Mouse (Mus musculus): ENCODE measurements around the gene 1700013F07Rik.
"Not testable (repeated sequence)": the region's sequence is repeated elsewhere in the genome, so short reads cannot be mapped to it uniquely, and the experiment has no call there.

The 1700013F07Rik gene

DNA sequence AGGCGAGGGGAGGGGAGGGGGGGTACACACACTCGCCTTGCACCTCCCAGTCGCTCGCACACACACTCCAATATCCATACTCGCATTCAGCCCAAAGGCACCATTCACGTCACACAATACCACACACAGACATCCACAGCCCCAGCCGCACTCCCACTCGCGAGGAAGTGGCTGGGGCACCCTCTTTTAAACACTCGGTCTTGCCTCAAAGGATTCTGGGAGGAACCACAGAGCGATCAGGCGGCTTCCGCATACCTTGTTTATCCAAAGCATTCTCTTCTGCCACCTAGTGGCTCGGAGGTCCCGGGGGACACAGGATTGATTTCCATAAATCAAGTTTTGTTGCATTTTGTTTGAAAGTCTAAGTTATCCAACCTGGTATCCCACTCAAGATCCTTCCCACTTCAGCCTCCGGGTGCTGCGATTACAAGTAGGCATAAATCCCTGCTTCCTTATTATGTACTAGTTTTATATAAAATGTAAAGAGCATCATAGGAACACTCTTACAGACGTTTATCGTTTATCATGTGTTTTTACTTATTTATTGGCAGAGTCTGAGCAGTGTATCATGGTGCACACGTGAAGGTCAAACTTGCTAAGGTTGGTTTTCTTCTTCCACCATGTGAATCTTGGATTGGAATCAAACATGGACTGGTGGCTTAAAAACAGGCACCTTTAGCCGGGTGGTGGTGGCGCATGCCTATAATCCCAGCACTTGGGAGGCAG lies 20.8 kb downstream of the 1700013F07Rik start:
- DNase-seq, result peak; percentile 95

DNA sequence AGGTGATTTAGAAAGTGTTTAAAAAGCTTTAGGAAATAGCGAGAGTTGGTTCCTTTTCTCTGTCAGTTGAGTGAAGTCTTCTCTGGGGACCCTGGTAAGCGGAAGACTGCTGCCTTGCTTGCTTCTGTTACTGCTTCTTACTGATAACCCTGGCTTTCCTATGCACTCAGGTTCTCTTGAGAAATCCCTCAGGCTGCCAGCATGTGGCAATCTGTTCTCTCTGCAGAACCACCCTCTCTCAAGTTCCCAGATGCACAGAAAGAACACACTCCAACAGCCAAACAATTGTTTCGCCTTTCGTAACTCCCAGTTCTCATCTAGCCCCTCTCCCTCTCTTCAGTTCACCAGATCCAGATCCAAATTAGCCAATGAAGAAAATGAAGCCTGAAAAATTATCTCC lies 23.9 kb downstream of the 1700013F07Rik start:
- no peak for DNase-seq

DNA sequence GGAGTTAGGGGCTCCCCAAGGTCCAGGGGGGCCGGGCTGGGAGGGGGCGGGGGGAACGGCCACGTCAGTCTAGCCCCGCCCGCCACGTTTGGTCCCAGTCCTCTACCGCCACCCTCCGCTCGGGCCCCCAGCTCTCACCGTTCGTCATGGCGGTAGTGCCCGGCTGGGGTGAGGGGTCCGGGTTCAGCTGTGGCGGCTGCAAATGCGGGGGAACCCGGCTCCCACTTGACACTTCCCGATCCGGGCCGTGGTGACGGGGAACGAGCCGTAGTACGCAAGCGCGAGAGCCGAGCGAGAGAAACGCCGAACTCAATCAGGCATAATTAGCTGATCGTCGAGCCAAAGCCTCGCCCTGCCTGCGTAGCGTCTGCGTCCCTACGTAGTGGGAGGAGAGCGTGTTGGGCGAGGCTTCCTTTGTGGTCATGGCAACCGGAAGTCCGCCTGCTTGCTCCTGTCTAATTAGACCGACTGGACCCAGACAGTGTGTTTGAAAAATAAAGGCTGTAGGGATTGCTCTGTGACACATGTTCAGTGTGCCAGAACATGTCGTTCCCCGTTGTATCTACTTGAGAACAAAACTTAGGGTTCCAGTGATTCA lies 28.3 kb downstream of the 1700013F07Rik start, which contains the start of gene Tmem167b:
Gene Tmem167b (minus strand): TSS at position 334 of the 598 bp plus-strand sequence.
- DNase-seq, result peak; percentile 98

DNA sequence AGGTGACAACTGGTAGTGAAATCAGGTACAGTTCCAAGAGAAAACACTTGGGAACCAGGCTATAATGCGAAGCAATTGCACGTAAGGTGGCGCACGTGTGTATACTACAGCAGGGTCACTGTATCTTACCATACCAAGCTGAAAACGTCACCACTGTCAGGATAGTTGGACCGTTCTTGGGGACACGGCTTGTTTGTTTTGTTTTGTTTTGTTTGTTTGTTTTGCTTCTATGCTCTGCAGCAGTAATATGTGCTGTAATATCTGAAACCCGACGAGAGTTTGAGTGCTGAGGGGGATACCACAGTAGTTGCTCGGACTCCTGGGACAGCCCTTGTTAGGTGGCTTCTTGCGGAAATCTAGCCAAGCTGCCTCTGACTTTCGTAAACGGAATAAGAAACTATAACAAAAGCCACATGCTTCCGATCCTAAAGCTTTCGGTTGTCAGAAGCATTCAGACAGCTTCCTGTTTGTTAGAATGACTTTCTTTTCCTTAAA lies 28.9 kb downstream of the 1700013F07Rik start:
- DNase-seq, result no peak

DNA sequence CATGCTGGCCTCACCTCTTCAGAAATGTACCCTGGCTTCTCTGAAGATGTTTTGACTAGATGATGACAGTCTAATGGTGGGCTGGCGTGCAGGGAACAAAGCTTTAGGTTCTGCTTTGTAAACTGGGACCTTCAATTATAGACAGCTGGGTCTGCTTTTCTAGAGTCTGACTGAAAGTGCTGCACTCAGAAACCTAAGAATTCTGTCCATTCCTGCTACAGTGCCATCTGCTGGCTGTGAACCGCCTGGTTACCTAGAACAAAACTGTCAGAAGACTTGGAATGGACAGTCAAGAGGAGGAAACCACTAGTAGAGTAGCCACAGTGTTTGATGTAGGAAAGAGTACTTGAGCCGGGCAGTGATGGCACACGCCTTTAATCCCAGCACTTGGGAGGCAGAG lies 29.4 kb downstream of the 1700013F07Rik start:
- DNase-seq, result peak; percentile 80

DNA sequence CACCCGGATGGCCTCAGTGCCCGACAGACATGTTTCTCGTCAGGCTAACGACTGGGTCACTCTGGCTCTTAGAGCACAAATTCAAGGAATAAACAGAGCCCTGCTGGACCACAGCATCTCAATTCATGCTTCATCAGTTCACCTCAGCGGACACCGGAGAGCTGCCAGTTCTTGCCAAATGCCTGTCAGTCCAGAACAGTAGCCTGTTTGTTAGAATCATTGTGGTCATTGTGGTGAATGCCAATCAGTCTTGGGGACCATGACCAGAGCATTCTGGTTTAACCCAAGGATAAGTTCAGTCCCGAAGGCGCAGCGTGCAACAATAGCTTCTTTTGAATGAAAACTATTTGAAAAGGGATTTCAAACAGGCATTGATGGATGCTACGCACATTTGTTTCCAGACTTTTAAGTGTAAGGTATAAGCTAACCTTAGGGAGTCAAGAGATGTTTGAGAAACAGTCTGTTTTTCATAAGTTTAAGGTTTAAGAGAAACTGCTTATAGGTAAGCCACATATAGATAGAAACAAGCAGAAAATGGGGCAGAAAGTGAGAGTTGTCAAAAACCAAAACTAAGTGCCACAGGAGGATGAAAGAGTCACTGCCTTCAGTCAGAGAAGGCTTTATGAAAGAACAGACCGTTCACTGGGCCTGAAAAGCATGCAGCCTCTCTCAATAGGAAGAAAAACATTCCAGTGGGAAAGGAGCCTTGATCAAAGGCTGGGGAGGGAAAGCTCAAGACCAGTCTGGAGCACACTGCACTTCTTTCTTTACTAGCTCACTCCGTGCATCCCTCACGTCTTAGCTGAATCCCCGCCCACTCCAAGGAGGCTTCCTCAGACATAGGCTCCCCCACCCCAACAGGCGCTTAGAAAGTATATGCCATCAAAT lies 34.3 kb downstream of the 1700013F07Rik start:
- no peak for DNase-seq

DNA sequence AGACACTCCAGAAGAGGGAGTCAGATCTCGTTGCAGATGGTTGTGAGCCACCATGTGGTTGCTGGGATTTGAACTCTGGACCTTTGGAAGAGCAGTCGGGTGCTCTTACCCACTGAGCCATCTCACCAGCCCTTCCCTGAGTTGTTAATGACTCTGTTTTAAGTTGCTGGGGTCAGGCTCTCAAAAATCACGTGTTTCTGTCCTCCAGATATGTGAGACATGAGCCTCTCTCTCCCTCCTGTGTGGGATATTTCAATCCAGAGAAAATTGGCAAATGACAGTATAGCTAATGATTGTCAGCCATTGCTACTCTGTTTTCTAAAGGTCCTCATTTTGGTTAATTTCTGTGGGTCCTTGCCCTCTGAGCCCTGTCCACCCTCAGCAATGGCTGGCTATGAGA lies 35.7 kb downstream of the 1700013F07Rik start:
- not testable (repeated sequence) for DNase-seq

DNA sequence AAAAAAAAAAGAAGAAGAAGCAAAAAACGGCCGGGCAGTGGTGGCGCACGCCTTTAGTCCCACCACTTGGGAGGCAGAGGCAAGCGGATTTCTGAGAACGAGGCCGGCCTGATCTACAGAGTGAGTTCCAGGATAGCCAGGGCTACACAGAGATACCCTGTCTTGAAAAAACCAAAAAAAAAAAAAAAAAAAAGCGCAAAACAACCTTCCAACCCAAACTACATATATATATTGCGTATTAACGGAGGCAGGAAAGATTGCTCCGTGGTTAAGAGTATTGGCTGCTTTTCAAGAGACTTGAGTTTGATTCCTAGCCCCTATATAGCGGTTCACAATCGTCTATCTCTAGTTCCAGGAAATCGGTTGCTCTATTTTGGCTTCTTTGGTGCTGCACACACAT lies 36.9 kb downstream of the 1700013F07Rik start:
- no peak for DNase-seq

DNA sequence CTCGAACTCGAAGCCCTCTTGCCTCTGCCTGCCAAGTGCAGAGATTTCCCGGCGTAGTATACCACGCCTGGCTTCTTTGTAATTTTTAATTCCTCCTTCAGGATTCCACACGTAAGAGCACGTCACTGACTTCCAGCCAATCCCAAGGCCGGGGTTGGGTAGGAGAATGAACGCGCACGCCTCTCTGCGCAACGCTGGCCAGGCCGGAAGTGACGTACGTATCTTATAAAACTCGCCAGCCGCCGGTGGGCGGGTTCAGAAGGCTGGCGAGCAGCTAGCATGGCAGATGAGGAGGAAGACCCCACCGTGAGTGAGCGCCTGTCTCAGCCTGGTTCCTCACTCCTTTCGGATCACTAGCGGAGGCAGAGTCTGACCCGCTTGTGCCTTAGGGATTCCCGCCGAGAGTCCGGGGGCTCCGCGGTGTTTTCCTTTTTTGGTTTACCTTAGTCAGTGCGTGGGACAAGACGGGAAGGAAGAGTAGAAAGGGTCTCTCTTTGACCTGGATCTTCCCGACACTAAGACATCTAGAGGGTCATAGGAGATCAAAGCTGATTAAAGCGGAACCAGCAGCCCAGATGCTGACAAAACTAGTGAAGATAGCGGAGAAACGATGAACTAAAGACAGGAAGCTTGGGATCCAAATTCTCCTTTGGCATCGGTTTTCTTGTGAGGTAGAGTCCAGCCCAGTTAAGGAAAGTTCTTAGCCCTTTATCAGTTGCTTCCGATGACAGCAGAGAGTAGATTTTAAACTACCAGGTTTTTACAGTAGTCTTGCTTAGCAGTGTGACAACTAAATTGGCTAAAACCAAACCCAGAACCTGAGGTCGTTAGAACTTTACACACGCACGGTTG lies 37.7 kb downstream of the 1700013F07Rik start, which contains the start of gene Taf13:
Gene Taf13 (plus strand): TSS at position 256 of the 852 bp plus-strand sequence.
- DNase-seq, result peak; percentile 98

DNA sequence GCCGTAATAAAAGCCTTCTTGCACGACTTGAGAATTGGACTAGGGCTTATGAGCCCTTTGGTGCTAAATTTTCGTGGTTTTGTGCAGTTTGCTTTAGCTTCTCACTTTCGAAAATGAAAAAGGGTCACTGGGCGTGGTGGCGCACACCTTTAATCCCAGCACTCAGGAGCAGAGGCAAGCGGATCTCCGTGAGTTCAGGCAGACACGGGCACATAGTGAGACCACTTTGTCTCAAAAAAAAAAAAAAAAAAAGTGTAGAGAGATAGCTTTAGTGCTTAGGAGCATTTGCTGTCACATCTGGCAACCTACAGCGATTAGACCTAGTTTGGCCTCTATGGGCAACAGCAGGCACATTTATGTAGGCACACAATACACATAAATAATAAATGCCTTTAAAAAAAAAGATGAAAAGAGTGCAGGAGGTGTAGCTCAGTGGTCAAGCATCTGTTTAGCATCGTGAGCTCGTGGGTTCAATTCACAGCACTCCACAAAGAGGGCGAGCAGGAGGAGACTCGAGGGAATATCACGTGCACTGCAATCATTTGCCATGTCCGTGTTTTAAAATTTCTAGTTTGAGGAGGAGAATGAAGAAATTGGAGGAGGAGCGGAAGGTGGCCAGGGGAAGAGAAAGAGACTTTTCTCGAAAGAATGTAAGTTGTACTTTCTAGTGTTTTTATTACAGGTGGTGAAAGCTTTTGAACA lies 38.5 kb downstream of the 1700013F07Rik start:
- no peak for DNase-seq

DNA sequence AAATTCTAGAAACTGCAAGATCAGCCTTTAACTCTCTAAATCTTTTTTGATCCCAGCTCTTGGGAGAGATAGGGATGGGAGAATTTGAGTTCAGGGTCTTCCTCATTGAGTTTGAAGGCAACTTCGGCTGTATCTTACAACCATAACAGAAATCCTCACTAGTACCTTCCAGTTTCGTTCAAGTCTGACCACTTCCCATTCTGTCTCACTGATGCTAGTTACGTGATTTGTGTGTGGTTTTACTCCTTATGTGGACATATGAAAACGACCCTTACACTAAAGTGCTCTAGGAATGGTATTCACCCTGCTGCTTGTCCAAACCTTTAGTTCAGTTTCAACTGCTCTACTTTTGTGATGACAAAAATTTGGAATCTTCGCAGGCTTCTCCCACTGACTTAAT lies 40.1 kb downstream of the 1700013F07Rik start:
- no peak for DNase-seq

DNA sequence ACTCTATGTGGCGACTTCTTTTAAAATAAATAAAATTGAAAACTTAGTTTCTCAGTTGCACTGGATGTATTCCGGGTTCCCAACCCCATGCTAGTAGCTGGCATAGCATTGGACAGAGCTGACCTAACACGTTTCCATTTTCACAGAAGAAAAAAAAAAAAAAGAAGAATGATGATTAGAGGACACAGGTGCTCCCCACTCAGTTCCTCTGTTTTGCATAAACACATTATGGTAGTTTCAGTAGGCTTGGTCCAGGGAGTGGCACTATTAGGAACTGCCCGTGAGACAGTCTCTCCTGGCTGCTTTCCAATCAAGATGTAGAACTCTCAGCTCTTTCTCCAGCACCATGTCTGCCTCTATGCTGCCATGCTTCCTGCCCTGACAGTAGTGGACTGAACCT lies 50.6 kb downstream of the 1700013F07Rik start:
- no peak for DNase-seq

DNA sequence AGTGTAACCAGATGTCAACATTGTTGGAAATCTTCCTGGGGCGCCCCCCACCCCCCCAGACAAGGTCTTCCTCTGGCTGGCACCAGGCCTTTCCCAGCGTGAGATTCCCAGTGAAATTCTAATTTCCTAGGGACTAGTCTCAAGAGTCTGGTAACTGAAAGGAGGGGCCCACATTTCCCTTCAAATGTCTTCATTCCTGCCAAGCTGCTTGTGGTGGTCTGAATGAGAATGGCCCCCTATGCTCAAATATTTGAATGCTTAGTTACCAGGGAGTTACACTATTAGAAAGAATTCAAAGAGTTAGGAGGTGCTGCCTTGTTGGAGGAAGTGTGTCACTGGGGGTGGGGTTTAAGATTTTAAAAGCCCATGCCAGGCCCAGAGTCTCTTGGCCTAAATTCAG lies 54.5 kb downstream of the 1700013F07Rik start:
- no peak for DNase-seq

DNA sequence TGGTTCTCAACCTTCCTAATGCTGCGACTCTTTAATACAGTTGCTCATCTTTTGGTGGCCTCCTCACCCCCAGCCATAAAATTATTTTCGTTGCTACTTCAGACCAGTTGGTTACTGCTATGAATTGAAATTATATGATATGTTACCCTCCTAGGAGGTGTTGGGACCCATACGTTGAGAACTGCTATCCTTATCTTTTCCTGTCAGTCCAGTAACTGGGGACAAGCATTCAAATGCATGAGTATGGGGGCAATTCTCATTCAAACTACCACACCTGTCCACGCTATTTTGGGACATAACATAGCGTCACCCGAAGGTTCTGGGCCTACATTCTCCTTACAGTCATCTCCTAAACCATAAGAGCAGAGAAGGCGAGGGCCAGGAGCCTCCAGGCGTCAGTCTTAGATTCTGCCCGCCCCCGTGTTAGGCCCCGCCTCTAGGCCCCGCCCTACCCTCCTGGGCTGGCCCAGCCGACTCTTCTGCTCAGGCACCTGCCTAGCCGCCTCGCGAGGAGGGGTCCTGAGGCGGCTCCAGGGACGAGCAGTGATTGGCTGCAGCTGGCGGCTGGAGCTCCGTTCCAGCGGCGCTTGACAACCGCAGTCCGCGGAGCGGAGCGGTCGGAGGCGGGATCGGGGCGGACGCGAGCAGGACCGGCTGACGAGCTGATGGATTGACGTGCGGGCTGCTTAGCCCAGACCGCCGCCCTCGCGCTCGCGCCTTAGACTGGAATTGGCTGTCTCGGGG lies 57.0 kb downstream of the 1700013F07Rik start, which contains the start of gene Wdr47:
Gene Wdr47 (plus strand): TSS at position 494 of the 744 bp plus-strand sequence.
- peak; percentile 98 for DNase-seq

DNA sequence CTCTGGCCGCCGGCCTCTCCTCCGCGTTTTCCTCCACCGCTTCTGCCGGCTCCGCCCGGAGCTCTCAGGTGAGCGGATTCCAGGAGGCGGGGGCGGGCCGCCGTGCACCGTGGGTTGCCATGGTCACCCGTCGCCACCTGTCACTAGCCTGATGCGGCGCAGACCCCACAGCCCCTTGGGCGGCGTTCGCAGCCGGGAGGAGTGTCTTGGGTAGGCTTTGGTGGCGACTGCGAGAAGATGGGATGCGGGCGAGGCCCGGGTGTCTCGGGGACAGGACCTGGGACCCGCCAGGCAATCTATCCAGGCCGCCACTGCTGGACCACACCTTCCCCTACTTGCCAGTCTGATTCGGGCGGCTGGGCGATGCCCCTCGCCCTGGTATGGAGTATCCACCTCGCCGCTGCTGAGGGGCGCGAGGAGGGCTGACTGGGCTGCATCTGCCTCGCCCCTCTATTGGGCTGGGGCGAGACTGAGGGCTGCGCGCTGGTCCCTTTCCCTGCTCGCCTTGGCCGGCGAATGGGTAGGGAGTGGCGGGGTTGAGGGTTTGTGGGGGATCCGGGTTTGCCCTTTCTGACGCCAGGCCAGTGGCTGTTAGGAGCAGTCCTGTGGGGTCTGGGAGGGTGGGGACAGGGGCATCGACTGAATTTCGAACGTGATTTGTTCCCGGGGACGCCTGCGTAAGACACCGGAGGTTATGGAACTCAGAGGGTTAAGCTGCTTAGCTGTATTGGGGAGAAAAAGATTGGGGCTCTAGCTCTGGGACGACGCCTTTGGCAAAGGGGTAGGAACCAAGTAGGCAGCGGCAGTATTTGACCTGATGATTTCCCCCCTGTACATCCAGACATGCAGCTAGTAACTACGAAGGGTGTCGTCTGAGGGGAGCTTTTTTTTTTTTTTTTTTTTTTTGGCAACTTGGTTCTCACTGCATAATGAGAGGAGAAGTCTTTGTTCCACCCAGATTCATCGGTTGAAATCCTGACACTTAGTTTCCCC lies 57.9 kb downstream of the 1700013F07Rik start:
- no peak for DNase-seq
